In the genomic region with DNA sequence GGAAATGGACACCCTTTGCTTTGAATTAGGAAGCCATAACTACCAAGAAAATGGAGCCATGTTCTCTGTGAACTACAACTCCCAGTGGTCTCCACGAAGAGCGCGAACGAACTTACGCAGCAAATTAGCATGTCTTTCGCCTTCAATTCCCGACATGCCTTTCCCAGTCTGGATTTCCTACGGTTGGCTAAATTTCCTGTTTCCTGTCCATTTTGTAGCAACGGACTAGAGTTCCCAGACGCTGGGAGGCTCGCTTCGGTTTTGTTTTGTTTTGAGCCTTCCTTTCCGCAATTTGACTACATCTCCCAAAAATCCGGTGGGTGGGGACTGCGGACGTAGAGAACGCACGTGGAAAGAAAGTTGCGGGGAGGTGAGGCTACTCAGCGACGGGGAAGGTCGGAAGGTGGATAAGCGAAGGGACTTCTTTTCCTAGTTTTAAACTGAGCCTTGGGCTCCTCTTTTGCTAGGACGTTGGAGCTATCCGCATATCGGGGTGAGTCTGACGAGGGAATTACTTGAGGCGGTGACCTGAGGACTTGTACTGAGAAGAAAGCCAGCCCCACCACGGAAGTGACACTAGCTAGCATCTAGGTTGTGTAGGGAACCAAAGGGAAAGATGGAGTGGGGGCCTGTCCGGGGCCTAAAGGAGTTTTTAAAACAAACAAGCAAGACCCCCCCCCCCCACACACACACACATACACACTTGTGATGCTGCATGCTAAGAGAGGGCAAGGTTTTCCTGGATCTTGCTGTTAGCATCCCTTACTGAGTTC, we compare ENCODE assay signal across 8 mouse cellular contexts. TPM values are rescaled to one million over a fixed set of nuclear protein-coding genes. Genes with fewer than 3 reads are reported as not detected.
DNase-seq lines count a peak whose midpoint lies in the region; ATAC-seq and TF ChIP-seq lines count a peak whose summit lies in the region.

Mrpl24 (plus strand) TSS at position 171 of the 773 bp plus-strand sequence.

- DNase-seq in urinary bladder, adult 18-20 months (ENCODE audit: low spot score in 2 of 2), result peak; percentile 56 to 77
- DNase-seq in urinary bladder, postnatal 10 days (ENCODE audit: low spot score), result no peak
- peak; percentile 89 to 94 for DNase-seq in heart, adult 18-20 months
- peak; percentile 96 for DNase-seq in kidney, adult 2 months
- DNase-seq in spleen, adult 2 months (ENCODE audit: low read depth in 1 of 2, low spot score in 2 of 2), result peak; percentile 53 to 65

- H3K9me3 ChIP-seq in embryonic facial prominence, embryonic 13.5 days, result no peaks in the 10 kb centered on the region
- H3K9me3 ChIP-seq in limb, embryonic 12.5 days, result no peaks in the 10 kb centered on the region
- no peaks in the 10 kb centered on the region for H3K9me3 ChIP-seq in midbrain, embryonic 15.5 days

- TF ChIP-seq POLR2A in kidney, adult 2 months (IDR thresholded peaks at IDR 0.05; ENCODE audit: low read depth, low read length), result no peak
- TF ChIP-seq POLR2A in spleen, adult 2 months (IDR thresholded peaks at IDR 0.05; ENCODE audit: low read depth, low read length), result peak; percentile 9; the same call in 1 of the 2 replicates

- peak; percentile 70 for ATAC-seq in embryonic facial prominence, embryonic 13.5 days (ENCODE audit: insufficient number of reproducible peaks, insufficient read depth, low FRiP score, low TSS enrichment, low read depth)
- peak; percentile 76 for ATAC-seq in limb, embryonic 12.5 days (ENCODE audit: insufficient number of reproducible peaks, insufficient read depth, low FRiP score, low TSS enrichment, low read depth)
- ATAC-seq in midbrain, embryonic 15.5 days (replicated peaks), result peak; percentile 83

- H3K4me2 ChIP-seq in embryonic facial prominence, embryonic 13.5 days, result peak within 1 kb of the TSS; percentile 82
- H3K4me2 ChIP-seq in limb, embryonic 12.5 days, result peak within 1 kb of the TSS; percentile 86
- peak within 1 kb of the TSS; percentile 74 for H3K4me2 ChIP-seq in midbrain, embryonic 15.5 days

- H3K27ac ChIP-seq in embryonic facial prominence, embryonic 13.5 days, result peak within 1 kb of the TSS; percentile 86
- H3K27ac ChIP-seq in kidney, adult 2 months (ENCODE audit: insufficient read depth, low read depth, low read length), result peak within 1 kb of the TSS; percentile 37
- H3K27ac ChIP-seq in limb, embryonic 12.5 days, result peak within 1 kb of the TSS; percentile 87
- H3K27ac ChIP-seq in midbrain, embryonic 15.5 days, result peak within 1 kb of the TSS; percentile 63
- H3K27ac ChIP-seq in spleen, adult 2 months (ENCODE audit: insufficient read depth, low read length), result peak within 1 kb of the TSS; percentile 51

- peaks cover 14% of the 10 kb centered on the region for H3K4me1 ChIP-seq in embryonic facial prominence, embryonic 13.5 days
- H3K4me1 ChIP-seq in kidney, adult 2 months (ENCODE audit: control insufficient read depth, insufficient read depth, low read length), result no peaks in the 10 kb centered on the region
- H3K4me1 ChIP-seq in limb, embryonic 12.5 days (replicated peaks), result peaks cover 8% of the 10 kb centered on the region
- peaks cover 19% of the 10 kb centered on the region for H3K4me1 ChIP-seq in midbrain, embryonic 15.5 days
- H3K4me1 ChIP-seq in spleen, adult 2 months (ENCODE audit: control insufficient read depth, insufficient read depth, insufficient read length), result no peaks in the 10 kb centered on the region

- TF ChIP-seq CTCF in kidney, adult 2 months (conservative IDR thresholded peaks at IDR 0.05; ENCODE audit: insufficient read depth, insufficient read length, low read depth, low read length), result no peak
- TF ChIP-seq CTCF in spleen, adult 2 months (IDR thresholded peaks at IDR 0.05; ENCODE audit: extremely low read depth, insufficient read depth, insufficient read length, insufficient replicate concordance), result no peak

- under 1% methylated on average over 30 of the region's 30 CpGs for WGBS in embryonic facial prominence, embryonic 13.5 days
- WGBS in kidney, adult 2 months, result under 1% methylated on average over 30 of the region's 30 CpGs
- under 1% methylated on average over 30 of the region's 30 CpGs for WGBS in limb, embryonic 12.5 days
- WGBS in midbrain, embryonic 15.5 days, result under 1% methylated on average over 30 of the region's 30 CpGs
- under 1% methylated on average over 30 of the region's 30 CpGs for WGBS in spleen, adult 2 months

- H3K36me3 ChIP-seq in embryonic facial prominence, embryonic 13.5 days, result peaks cover 61% of the 10 kb centered on the region
- H3K36me3 ChIP-seq in kidney, adult 2 months (ENCODE audit: control insufficient read depth, insufficient read depth, low read length), result peaks cover 6% of the 10 kb centered on the region
- peaks cover 62% of the 10 kb centered on the region for H3K36me3 ChIP-seq in limb, embryonic 12.5 days
- H3K36me3 ChIP-seq in midbrain, embryonic 15.5 days (replicated peaks), result peaks cover 37% of the 10 kb centered on the region
- H3K36me3 ChIP-seq in spleen, adult 2 months (ENCODE audit: control insufficient read depth, insufficient read depth, low read length), result peaks cover 25% of the 10 kb centered on the region

- H3K4me3 ChIP-seq in embryonic facial prominence, embryonic 13.5 days, result peak within 1 kb of the TSS; percentile 68
- peak within 1 kb of the TSS; percentile 77 for H3K4me3 ChIP-seq in kidney, adult 2 months (ENCODE audit: insufficient read depth, low read depth, low read length)
- peak within 1 kb of the TSS; percentile 58 for H3K4me3 ChIP-seq in limb, embryonic 12.5 days (replicated peaks)
- H3K4me3 ChIP-seq in midbrain, embryonic 15.5 days, result peak within 1 kb of the TSS; percentile 65
- H3K4me3 ChIP-seq in spleen, adult 2 months (ENCODE audit: extremely low read depth, insufficient read depth, insufficient read length), result peak within 1 kb of the TSS; percentile 72

- no peaks in the 10 kb centered on the region for H3K27me3 ChIP-seq in embryonic facial prominence, embryonic 13.5 days
- H3K27me3 ChIP-seq in kidney, adult 2 months (replicated peaks; ENCODE audit: control insufficient read depth, insufficient read depth, low read length), result no peaks in the 10 kb centered on the region
- H3K27me3 ChIP-seq in limb, embryonic 12.5 days, result no peaks in the 10 kb centered on the region
- H3K27me3 ChIP-seq in midbrain, embryonic 15.5 days (replicated peaks), result no peaks in the 10 kb centered on the region
- H3K27me3 ChIP-seq in spleen, adult 2 months (ENCODE audit: control insufficient read depth, insufficient read depth, low read length), result no peaks in the 10 kb centered on the region

- peak within 1 kb of the TSS; percentile 83 for H3K9ac ChIP-seq in embryonic facial prominence, embryonic 13.5 days
- peak within 1 kb of the TSS; percentile 68 for H3K9ac ChIP-seq in limb, embryonic 12.5 days (replicated peaks)
- H3K9ac ChIP-seq in midbrain, embryonic 15.5 days, result peak within 1 kb of the TSS; percentile 47

RNA-seq across cellular contexts. Expression of gene Mrpl24, which starts in this region (rescaled TPM):
- polyA plus RNA-seq in embryonic facial prominence, embryonic 13.5 days (2015; fragmentation: Nextera tagmentation; extraction: Ambion mirVana), result 80.1 and 84.0 TPM in 2 replicates
- 10 to 100 TPM; 75.0 to 77.9 TPM for total RNA-seq in heart, adult 18-20 months (2021)
- 71.9 and 100 TPM in 2 replicates for polyA plus RNA-seq in kidney, adult 2 months (2012; rRNA removed)
- polyA plus RNA-seq in limb, embryonic 12.5 days (2016; fragmentation: Nextera tagmentation; extraction: Ambion mirVana), result 80.4 and 85.9 TPM in 2 replicates
- 51.5 and 55.4 TPM in 2 replicates for polyA plus RNA-seq in midbrain, embryonic 15.5 days (2015; fragmentation: Nextera tagmentation; extraction: Ambion mirVana)
- 24.3 and 34.6 TPM in 2 replicates for polyA plus RNA-seq in spleen, adult 2 months (2012; rRNA removed)

Comparison
In these comparisons a context has a peak if more than half of its experiments do, and no peak if none do; other contexts are left out.
1. H3K27ac ChIP-seq: peak in every context shown above with its lines; median percentile 87 in limb, embryonic 12.5 days; 86 in embryonic facial prominence, embryonic 13.5 days; 63 in midbrain, embryonic 15.5 days; 51 in spleen, adult 2 months; 37 in kidney, adult 2 months.